Mouse (Mus musculus) cortical plate, adult 2 months (tissue): ENCODE data around the gene Fabp3.

Experiments
- CTCF ChIP-seq: fragments of 200-500 bp; IDR thresholded peaks from 2 replicates; pipeline ENCODE4 v1.5.1; 2011; ENCODE audit warnings: mild to moderate bottlenecking, control low read depth, low read length; ENCODE audit not compliant: insufficient read depth; ENCODE audit errors: extremely low read depth
- POLR2A ChIP-seq: fragments of 200-500 bp; IDR thresholded peaks from 2 replicates; pipeline ENCODE4 v1.6.1; 2011; ENCODE audit warnings: mild to moderate bottlenecking, low read length, control low read depth; ENCODE audit not compliant: insufficient read depth; ENCODE audit errors: extremely low read depth

DNA sequence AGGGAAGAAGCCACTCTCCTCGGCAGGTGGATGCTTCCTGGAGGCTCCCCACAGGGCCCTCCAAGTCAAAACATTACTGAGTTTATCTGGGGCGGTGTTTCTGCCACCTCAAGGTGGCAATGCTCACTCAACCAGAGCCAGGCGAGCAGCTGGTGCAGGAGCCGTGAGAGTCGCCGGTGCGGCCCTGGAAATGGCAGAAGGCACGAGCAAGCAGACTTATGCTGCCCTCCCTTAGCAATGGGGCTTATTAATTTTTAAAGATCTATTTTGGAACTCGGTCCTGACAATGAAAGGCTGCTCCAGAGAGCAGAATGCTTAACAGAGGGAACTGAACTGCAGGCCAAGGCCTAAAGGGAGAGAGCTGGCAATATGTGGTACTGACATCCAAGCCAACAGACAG, 19.0 kb downstream of the Fabp3 start:
- TF ChIP-seq POLR2A (no peak), CTCF (no peak)
